Comparison of ENCODE assay signal across 14 mouse cellular contexts in the genomic region with DNA sequence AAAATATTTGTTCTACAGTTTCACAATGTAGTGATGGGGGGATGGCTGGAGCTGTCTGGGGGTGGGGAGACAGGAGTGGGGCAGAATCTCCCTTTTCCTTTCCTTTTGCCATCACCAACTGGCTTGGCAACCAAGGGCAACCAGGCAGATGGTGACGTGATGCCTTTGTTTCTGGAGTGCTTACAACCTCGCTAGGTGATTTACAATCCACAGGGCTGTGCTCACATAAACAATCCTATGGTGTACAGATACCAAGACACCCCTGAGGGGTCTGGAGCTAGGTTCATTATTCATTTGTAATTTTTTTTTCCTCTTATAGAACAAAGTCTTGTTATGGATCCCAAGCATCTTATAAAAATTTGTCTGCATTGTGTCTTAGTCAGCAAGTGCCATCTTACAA. TPM values are rescaled to one million over a fixed set of nuclear protein-coding genes. Genes with fewer than 3 reads are reported as not detected.
DNase-seq lines count a peak whose midpoint lies in the region; ATAC-seq lines count a peak whose summit lies in the region.
"Had no signal": no experiment of that assay in that cellular context is flagged by ENCODE, and none has a peak within 500 bp of the region (broad histone marks: within the 10 kb centered on the region; RNA-seq: fewer than 3 reads in every experiment).

No protein-coding gene starts in this region.

- no peaks in the 10 kb centered on the region for H3K9me3 ChIP-seq in neural tube, embryonic 14.5 days (ENCODE audit: control insufficient read depth, low read length)
- H3K9me3 ChIP-seq: embryonic facial prominence, embryonic 13.5 days; forebrain, embryonic 13.5 days; heart, embryonic 12.5 days; hindbrain, embryonic 15.5 days had no signal

- ATAC-seq in neural tube, embryonic 14.5 days (ENCODE audit: low read depth), result peak; percentile 81; the same call in 1 of the 2 replicates
- ATAC-seq: forebrain, embryonic 13.5 days had no signal

- H3K36me3 ChIP-seq in neural tube, embryonic 14.5 days (ENCODE audit: control insufficient read depth, insufficient read depth, low read length), result peaks cover 7% of the 10 kb centered on the region; the same call in 1 of the 2 replicates

- no peak overlapping the region for H3K27ac ChIP-seq in neural tube, embryonic 14.5 days (ENCODE audit: low read depth, low read length)
- H3K27ac ChIP-seq: embryonic facial prominence, embryonic 13.5 days; forebrain, embryonic 13.5 days; hindbrain, embryonic 15.5 days had no signal

- peak; percentile 40 for DNase-seq in heart, adult 11 months
- no peak for DNase-seq in heart, postnatal 36 days
- DNase-seq in testis, postnatal 10 days (ENCODE audit: low spot score), result peak; percentile 22
- no peak for DNase-seq in testis, postnatal 14 days (ENCODE audit: low spot score)
- DNase-seq in frontal cortex, adult 2 months (ENCODE audit: extremely low spot score in 1 of 2, low spot score in 1 of 2), result no peak
- DNase-seq: adrenal gland, adult 2 months; adrenal gland, postnatal 25 days; cerebellum, adult 18-20 months; gastrocnemius, postnatal 10 days had no signal

- intact Hi-C loops in heart, postnatal 36 days (cut with DNase I), result no loop called here

- no peak overlapping the region for H3K9ac ChIP-seq in neural tube, embryonic 14.5 days (replicated peaks; ENCODE audit: low read depth, low read length)
- H3K9ac ChIP-seq: embryonic facial prominence, embryonic 13.5 days; forebrain, embryonic 13.5 days; heart, embryonic 12.5 days; hindbrain, embryonic 15.5 days had no signal

- no peaks in the 10 kb centered on the region for H3K27me3 ChIP-seq in neural tube, embryonic 14.5 days (ENCODE audit: control insufficient read depth, insufficient read depth, low read length)
- H3K27me3 ChIP-seq: embryonic facial prominence, embryonic 13.5 days; forebrain, embryonic 13.5 days; heart, embryonic 12.5 days; hindbrain, embryonic 15.5 days had no signal

- H3K4me3 ChIP-seq in neural tube, embryonic 14.5 days (ENCODE audit: low read depth, low read length), result no peak overlapping the region
- H3K4me3 ChIP-seq: embryonic facial prominence, embryonic 13.5 days; forebrain, embryonic 13.5 days; heart, embryonic 12.5 days; hindbrain, embryonic 15.5 days had no signal

- peaks cover 7% of the 10 kb centered on the region; the same call in 1 of the 2 replicates for H3K4me1 ChIP-seq in neural tube, embryonic 14.5 days (ENCODE audit: control insufficient read depth, insufficient read depth, low read length)
- H3K4me1 ChIP-seq: embryonic facial prominence, embryonic 13.5 days; heart, embryonic 12.5 days; hindbrain, embryonic 15.5 days had no signal

- WGBS in neural tube, embryonic 14.5 days, result 19% methylated on average over 2 of the region's 2 CpGs

- H3K4me2 ChIP-seq in neural tube, embryonic 14.5 days (ENCODE audit: low read depth, low read length), result no peak overlapping the region
- H3K4me2 ChIP-seq: embryonic facial prominence, embryonic 13.5 days; forebrain, embryonic 13.5 days; heart, embryonic 12.5 days; hindbrain, embryonic 15.5 days had no signal

RNA-seq across cellular contexts. Expression of a gene that starts 39.7 kb away (rescaled TPM):
- total RNA-seq in heart, postnatal 36 days (2021), result 1 to 10 TPM; 1.1 TPM
- polyA plus RNA-seq in neural tube, embryonic 14.5 days (2014; fragmentation: Nextera tagmentation; extraction: Ambion mirVana), result 0.79 and 1.4 TPM in 2 replicates
- polyA plus RNA-seq in frontal cortex, adult 2 months (2012; rRNA removed), result 1.2 and 2.3 TPM in 2 replicates

Comparison
In these comparisons a context has a peak if more than half of its experiments do, and no peak if none do; other contexts are left out.
1. DNase-seq: peak in heart, adult 11 months (single experiment) and testis, postnatal 10 days (single experiment); none in heart, postnatal 36 days (0 of 2), testis, postnatal 14 days (single experiment) and frontal cortex, adult 2 months (0 of 2).